Mouse (Mus musculus): Measurements from ENCODE around the gene Ctsll3.

GRCm38 (mm10) chr13:60813722-60814121 lies 11.1 kb upstream of the Ctsll3 start:
- no peak for TF ChIP-seq TAL1 (IDR thresholded peaks at IDR 0.05; ENCODE audit: low read length)
- TF ChIP-seq GATA1 (IDR thresholded peaks at IDR 0.05; ENCODE audit: low read length) = no peak

Data from erythroblast, embryonic 14.5 days (primary cell).